Mouse (Mus musculus) heart, postnatal 10 days (tissue): ENCODE measurements around the gene Ablim1. TPM values are rescaled to one million over a fixed set of nuclear protein-coding genes. Genes with fewer than 3 reads are reported as not detected.
A peak's percentile ranks its signal among the peaks of the same experiment; 100 is the strongest.

Source experiments
- DNase-seq, 2 experiments: peaks; one replicate each; pipeline ENCODE4 v3.0.0; 2021
- intact Hi-C: fragments of 180-260 bp; cut with DNase I; formaldehyde crosslinking; loops from one replicate; pipeline ENCODE4 v1.15.1; 2025
- total RNA-seq, 2 experiments: library from RNA; stranded (reverse); gene quantifications; 2 replicates each; pipeline ENCODE4 v1.2.3; 2021

Gene Ablim1
- total RNA-seq = 100 to 1,000 TPM; 397 to 585 TPM

- intact Hi-C loops = loop anchor here (2.0 to 5.0 kb wide), 2 partner anchors 42 to 117 kb away; no protein-coding TSS in a partner anchor
Observed at GRCm38 (mm10) chr19:57314346-57315012, at the start of gene Ablim1. TSS of gene Ablim1 (minus strand) at chr19:57314919.

DNA sequence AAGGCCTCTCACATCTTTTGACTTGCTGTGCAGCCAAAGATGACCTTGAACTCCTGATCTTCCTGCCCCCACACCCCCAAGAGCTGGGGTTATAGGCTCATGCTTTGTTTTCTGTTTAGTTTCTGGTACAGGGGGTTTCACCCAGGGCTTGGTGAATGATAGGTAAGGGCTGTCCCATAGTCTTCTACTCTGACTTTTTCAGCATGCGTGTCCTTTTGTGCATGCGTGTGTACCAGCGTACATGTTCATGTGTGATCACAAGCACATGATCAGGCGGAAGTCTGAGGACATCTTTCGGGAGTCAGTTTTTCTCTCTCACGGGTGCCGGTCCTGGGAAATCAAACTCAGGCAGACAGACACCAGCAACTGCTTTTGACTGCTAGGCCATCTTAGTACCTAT, 48.8 kb upstream of the Ablim1 start:
- no peak for DNase-seq
- intact Hi-C loops = no loop called here

More at GRCm38 (mm10) chr19:57314346-57315012, at the start of gene Ablim1:
- peak; percentile 75 to 77 for DNase-seq

DNA sequence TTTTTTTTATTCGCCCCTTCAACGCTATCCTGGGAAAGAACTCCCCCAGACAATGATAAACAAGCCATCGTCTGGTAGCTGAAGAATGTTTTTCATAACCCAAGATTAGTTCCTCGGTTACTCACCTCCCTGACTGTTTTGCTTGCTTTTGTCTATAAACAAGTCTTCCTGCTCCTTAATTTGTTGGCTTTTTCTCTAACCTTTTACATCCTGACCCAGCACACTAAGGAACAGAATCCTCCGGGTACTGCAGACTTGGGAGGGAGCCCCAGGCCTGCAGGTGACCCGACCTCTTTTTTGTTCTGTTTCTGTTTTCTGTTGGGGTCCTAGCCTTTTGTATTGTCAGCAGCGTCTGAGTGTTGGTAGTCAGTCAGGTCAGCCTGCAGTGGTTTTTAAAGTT, 48.4 kb upstream of the Ablim1 start:
- intact Hi-C loops = no loop called here
- no peak for DNase-seq

GRCm38 (mm10) chr19:57362586-57362985, 47.9 kb upstream of the Ablim1 start:
- intact Hi-C loops = no loop called here
- DNase-seq = peak; percentile 25 to 27

GRCm38 (mm10) chr19:57361939-57362307, 47.2 kb upstream of the Ablim1 start:
- intact Hi-C loops = no loop called here
- no peak for DNase-seq

GRCm38 (mm10) chr19:57361131-57361938, 46.6 kb upstream of the Ablim1 start:
- peak; percentile 66 to 75 for DNase-seq
- intact Hi-C loops = no loop called here

DNA sequence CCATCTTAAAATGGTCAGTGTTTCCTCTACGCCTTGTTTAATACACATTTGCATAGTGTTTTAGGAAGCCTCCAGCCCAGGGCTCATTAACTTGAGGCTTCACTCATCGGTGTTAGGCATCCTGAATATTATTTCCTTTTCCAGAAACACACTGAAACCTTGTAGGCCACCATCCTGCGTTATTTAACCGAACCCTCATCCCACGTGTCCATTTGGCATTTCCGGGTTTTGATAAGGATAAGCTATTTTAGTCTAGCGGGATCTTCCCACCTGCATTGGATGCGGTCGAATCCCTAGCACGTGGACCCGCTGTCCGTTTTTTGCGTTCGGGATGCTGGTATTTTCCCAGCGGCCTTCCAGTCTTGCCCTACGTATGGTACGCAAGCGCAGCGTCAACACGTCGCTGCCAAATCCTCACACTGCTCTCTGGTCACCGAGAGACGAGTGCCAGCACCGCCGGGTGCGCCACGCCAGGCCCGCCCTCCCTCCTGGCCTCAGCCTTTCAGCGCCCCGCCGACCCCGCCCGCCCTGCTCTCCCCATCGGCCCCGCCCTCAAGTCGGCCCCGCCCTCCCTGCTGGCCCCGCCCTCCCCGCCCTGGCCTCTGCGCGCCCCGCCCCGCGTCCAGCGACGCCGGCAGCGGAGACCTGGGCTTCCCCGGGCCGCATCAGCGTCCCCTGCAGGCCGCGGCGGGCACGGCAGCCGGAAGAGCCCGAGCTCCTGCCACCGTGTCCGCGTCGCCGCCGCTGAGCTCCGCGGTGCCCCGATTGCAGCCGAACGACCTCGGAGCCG, 45.8 kb upstream of the Ablim1 start, which contains the start of gene Fam160b1:
Gene Fam160b1 (plus strand): TSS at position 340 of the 790 bp plus-strand sequence.
- intact Hi-C loops = no loop called here
- peak; percentile 95 for DNase-seq

GRCm38 (mm10) chr19:57359701-57360326, 45.1 kb upstream of the Ablim1 start:
- intact Hi-C loops = no loop called here

DNA sequence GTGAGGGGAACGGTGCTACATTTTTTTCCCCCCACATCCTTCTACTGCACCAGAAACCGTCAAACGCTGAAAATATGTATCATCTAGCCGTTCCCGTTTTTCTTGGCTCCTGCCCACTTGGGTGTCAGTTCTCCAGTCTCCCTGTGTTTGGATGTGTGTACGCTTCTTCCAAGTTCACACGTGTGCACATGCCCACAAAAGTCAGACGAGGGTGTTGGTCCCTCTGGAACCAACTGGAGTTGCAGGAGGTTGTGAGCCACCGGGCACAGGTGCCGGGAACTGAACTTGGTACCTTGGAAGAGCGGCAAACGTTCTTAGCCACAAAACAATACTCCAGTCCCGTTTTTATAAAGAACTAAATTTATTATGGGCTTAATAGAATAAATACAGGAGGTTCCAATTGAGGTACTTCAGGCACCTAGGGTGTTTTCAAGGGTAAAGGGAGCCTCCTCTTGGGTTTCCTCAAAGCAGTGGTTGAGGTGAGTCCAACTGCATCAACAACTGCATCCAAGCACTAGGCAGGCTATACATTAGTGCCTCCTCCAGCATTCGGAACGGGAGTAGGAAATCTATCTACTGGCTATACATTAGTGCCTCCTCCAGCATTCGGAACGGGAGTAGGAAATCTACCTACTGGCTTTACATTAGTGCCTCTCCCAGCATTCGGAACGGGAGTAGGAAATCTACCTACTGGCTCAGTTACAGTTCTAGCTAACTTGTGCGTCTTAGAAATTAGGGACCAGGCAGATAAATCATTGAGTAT, 44.3 kb upstream of the Ablim1 start:
- intact Hi-C loops = no loop called here
- DNase-seq = no peak

More at GRCm38 (mm10) chr19:57359701-57360326, 45.1 kb upstream of the Ablim1 start:
- DNase-seq = peak; percentile 47 to 50

GRCm38 (mm10) chr19:57358322-57358721, 43.6 kb upstream of the Ablim1 start:
- intact Hi-C loops = no loop called here
- peak; percentile 84 to 88 for DNase-seq

DNA sequence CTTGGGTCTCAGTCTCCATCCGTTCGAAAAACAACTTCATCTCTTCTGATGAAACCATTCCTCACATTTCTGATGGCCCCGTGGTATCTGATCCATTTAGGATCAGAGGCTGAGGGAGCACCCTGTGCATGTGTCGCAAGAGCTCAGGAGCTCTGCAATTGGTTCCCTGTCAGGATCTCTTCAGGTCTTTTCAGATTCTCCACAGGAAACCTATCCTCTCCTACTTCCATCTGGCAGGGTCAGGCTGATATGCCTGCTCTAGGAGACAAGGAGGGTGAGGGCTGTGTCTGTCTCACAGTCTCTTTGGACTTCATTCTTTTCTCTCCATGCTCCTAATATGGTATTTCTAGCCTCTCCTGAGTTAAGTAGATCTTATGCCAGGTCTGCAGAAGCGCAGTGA, 43.1 kb upstream of the Ablim1 start:
- no peak for DNase-seq
- intact Hi-C loops = no loop called here

- DNase-seq = no peak
- intact Hi-C loops = no loop called here
Observed at GRCm38 (mm10) chr19:57357244-57357643, 42.5 kb upstream of the Ablim1 start.

GRCm38 (mm10) chr19:57356273-57356672, 41.6 kb upstream of the Ablim1 start:
- intact Hi-C loops = no loop called here
- peak in 1 of 2 experiments; percentile 28 for DNase-seq

DNA sequence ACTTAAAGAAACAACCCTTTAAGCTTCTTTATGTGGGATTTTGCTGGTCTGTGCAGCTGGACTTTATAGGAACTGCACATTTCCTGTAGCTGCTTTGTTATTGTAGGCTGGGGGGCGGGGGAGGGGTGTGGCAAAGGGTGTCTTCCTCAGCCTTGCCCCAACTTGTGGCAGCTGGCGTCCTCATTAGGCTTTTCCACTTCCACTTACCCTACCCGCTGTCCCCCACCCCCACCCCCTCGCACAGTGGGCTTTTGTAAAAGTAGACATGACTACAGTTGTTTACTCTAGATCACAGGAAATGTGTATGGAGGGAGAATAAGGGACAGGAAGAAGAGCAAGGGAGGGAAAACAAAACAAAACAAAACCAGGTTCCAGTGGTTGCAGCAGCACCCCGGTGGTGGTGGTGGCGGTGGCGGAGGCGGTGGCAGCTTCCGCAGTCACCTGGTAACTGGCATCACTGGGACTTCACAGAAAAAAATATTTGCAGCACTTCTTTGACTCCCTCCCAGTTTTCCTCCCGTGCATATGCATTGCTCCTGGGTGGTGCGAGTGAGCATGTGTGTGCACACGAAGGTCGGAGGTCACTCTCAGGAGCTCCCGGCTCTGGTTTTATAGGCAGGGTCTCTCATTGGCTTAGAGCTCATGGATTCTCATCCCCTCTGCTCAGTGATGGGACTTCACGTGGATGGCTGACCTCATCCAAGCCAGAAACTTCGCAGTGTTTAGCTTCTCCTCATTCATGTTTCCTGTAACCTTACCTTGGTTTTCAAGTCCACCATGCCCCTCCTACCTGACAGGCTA, 40.9 kb upstream of the Ablim1 start:
- peak in 1 of 2 experiments; percentile 36 for DNase-seq

GRCm38 (mm10) chr19:57354715-57355114, 40.0 kb upstream of the Ablim1 start:
- intact Hi-C loops = loop anchor here (2.0 kb wide), 1 partner anchor 26 kb away; no protein-coding TSS in a partner anchor
- no peak for DNase-seq

More for the DNA sequence above, 40.9 kb upstream of the Ablim1 start:
- intact Hi-C loops = loop anchor here (2.0 kb wide), 1 partner anchor 27 kb away; no protein-coding TSS in a partner anchor

GRCm38 (mm10) chr19:57354050-57354449, 39.3 kb upstream of the Ablim1 start:
- no peak for DNase-seq
- intact Hi-C loops = loop anchor here (2.0 kb wide), 1 partner anchor 25 kb away; no protein-coding TSS in a partner anchor

- intact Hi-C loops = no loop called here
- no peak for DNase-seq
Observed at GRCm38 (mm10) chr19:57353228-57353627, 38.5 kb upstream of the Ablim1 start.

DNA sequence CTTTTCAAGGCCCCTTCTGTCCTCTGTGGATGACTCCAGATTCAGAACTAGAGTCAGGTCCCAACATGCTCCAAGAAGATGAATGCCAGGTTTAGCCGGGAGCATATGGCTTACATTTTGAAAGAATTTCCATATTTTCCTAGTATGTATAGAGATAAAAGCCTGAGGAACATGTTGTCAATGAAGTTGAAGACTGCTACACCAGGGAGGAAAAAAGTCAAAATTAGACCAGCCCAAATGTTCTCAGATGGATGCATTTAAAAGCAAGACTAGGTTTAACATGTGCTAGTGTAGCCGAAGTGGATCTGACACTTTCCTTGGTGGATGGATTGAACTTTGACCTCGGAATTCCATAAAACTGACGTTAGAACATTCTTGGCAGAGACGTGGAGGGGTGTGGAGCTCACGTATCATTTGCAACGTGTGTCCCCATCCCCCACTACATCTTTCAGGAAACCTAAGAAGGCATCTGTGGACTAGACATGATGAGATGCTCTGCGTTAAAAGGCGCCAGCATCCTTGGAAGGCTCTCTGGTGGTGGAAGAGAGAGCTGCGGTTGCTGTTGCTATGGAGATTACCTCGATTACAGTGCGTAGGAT, 37.7 kb upstream of the Ablim1 start:
- intact Hi-C loops = no loop called here
- DNase-seq = no peak
